Mouse (Mus musculus): Measurements from ENCODE around the gene Clns1a.

The Clns1a gene

DNA sequence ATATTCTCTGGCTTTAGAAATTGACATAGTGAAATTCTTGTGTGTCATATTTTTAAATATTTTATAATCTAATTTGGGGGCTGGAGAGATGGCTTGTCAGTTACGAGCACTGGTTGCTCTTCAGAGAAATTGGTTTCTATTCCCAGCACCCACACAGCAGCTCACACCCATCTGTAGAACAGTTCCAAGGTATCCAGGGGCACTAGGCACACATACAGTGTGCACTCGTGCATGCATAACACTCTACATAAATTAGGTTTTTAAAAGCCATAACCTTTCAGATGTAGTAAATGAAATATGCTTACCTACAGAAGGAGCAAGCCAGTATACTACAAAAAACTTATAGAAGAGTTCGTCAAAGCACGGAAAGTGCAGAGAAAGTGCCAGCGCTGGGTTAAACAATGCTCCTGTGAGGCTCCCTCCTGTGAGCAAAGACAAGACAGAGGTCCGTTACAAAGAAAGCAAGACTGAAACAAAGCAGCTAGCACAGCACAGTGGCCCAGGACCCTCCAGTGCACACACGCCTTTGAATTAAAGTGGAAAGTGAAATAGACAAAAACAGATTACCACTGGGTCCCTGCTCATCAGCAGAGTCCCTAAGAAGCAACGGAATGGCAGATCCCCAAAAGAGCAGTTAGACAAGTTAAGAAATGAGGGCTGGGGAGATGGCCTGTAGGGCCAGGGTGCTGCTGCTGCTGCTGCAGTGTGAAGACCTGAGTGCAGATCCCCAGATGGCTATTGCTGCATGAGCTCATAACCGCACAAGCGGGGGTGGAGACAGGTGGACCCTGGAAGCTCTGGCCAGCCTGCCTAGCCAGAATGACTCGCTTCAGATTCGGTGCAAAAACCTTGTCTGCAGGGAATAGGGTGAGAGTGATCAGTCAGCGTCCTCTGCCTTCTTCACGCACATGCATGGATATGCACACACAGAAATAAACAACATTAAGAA is 32.5 kb downstream of the Clns1a start:
- DNase-seq (ENCODE audit: low read depth, low spot score) = no peak

DNA sequence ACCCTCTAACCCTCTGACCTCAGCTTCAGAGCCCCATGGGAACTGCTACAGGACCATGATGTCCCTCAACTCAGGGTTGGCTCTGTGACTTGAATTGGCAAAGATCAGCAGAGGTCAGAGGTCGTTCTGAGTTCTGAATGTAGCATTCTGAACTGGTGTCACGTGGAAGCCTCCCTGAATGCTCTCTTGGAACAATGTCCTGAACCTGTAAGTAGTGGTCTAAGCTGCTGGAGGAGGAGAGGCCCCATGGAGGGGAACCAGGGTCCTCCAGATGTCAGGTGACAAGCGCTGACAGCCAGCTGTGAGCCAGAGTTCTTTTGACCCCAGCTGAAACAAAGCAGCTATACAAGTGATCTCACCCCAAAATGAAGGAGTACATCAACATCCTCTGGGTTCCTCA is 34.0 kb downstream of the Clns1a start:
- no peak for DNase-seq (ENCODE audit: low read depth, low spot score)

DNA sequence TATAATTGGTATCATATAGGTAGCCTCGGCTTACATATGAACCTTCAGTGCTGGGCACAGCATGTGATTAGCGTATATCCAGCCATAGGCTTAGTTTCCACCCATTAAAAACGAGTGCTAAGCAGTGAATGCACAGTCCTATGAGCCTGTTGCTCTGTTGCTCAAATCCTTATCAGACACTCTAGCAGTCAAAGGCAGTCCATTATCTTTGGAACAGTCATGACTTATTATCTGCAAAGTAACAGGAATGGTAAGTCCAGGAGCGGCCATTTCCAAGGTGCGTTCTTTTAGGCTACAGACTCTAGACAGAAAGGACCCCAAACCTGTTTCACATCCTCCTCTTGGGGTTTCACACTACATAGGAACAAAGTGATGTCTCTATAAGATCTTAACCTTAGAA is 37.2 kb downstream of the Clns1a start:
- no peak for DNase-seq (ENCODE audit: low read depth, low spot score)

GRCm38 (mm10) chr7:97735021-97735420 is 38.6 kb downstream of the Clns1a start:
- no peak for DNase-seq (ENCODE audit: low read depth, low spot score)

DNA sequence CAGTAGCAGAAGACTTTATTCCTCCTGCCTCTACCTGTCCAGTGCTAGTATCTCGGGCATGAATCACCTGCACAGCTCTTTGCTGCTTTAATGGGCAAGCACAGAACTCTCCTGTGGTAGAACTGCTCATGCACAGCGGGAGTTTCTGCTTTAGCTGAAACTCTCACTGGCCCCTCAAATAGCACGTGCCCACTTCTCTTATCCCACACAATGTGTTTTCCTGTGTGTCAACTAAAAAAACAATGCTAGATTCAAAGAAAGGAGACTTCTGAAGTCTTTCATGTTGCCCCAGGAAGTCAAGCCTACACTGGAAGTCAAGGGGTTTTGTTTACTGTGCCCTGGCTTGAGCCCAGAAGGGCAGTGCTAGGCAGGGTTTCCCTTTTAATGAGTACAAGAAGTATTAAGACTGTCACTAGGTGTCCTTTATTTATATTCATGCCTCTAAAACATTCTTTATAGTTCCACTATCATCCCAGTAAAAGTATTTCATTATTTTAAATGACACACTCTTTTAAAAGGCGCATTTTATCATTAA is 39.5 kb downstream of the Clns1a start:
- no peak for DNase-seq (ENCODE audit: low read depth, low spot score)

DNA sequence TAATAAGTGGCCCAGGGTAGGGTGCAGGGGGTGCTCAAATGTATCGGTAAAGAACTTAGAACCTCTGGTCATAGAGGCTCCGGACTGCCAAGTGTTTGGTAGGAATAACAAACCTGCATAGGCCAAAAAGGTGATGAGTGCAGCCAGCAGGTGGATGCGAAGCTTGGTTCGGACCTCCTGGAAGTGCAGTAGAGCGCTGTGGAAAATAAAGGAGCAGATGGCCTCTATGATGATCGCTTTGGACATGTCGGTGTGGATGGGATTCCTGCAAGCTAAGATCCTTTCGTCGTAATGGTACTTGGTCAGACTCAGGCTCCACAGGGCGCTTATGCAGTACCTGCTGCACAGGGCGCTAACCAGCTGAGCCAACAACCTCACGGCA is 40.8 kb downstream of the Clns1a start:
- DNase-seq (ENCODE audit: low read depth, low spot score) = no peak

DNA sequence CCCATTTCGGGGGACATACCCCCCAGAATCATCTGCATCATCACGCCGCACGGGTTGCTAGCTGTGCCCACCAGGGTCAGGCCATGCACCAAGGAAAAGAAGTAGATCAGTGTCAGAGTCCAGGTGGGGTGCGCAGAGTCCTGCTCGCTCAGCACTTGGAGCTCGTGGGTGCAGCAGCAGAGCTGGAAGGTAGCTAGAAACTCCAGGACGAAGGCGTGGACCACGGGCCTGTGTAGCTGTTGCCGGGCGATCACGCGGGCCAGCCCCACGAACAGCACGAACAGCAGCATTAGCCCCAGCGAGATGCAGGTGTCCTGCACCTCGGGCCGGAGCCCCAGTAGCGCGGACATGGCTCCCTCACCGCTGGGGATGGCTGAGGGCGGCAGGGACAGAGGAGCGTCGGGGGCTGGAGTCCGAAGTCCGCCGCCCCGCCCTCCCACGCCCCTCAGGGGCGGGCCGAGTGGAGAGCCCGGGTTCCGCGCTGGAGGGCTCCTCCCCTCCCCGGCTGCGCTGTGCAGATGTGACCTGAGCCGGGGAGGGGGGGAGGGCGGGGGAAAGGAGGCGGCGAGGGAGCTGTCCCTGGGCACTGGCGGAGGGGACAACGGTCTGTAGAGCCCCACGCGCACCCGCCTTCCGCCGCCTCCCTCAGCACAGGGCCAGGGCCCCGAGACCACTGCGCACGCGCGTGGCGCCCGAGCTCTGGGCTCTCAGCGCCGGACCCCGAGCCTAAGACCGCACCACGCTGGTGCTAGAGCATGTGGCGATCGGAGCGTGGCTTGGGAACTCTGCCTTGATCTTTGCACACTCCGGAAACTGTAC is 41.4 kb downstream of the Clns1a start, which contains the start of gene Aqp11:
Gene Aqp11 (minus strand): TSS at position 652 of the 819 bp plus-strand sequence.
- peak; percentile 43 for DNase-seq (ENCODE audit: low read depth, low spot score)

DNA sequence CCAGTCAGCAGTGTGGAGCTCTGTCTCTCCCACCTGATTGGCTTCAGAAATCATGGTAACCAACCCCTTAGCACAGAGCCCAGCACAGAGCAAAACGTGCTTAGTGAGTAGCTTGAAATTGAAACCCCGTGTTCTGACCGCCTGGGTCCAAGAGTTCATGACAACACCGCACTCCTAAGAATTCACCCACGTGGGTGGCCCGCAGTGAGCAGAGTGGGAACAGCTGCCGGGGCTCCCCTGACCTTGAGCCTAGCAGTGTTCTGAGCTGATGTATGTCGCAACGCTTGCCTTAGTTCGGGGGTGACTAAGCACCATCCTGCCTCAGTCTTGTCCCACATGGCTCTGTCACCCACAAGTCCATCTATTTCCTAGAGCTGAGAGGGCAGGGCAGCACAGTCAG is 44.5 kb downstream of the Clns1a start:
- no peak for DNase-seq (ENCODE audit: low read depth, low spot score)

- DNase-seq (ENCODE audit: low read depth, low spot score) = no peak
These were observed 45.4 kb downstream of the Clns1a start for GRCm38 (mm10) chr7:97741756-97742291.

- DNase-seq (ENCODE audit: low read depth, low spot score) = peak; percentile 42
These were observed 48.9 kb downstream of the Clns1a start for GRCm38 (mm10) chr7:97745299-97745698.

- no peak for DNase-seq (ENCODE audit: low read depth, low spot score)
These were observed 50.8 kb downstream of the Clns1a start for GRCm38 (mm10) chr7:97747176-97747707.

DNA sequence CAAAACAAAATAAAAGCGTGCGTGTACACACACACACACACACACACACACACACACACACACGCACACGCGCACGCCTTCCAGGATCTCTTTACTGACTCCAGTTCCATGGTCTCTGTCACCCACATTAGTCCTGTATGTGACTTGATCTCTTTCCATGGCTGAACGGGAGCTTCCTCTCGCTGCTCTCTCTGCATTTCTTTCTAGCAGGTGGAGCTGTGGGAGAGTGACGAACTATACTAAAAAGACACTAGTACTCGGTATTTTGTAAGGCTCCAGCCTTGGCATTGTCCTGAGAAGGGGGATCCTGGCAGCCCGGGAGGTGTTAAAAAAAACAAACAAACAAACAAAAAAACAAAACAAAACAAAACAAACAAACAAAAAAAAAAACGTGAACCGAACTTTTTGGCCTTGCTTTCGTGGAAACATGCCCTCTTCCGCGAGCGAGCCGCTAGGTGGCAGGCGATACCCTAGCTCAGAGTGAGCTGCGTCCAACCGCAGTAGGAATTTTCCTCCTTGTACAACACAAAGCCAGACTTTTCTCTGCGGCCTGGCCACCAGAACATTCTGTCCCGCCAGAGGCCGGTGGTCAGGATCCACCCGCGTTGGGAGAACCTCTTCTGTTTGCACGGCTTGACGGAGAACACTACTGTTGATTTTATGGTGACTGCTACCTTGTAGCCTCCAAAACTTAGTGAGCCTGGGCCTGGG is 51.5 kb downstream of the Clns1a start:
- no peak for DNase-seq (ENCODE audit: low read depth, low spot score)

- DNase-seq (ENCODE audit: low read depth, low spot score) = no peak
These were observed 52.2 kb downstream of the Clns1a start for GRCm38 (mm10) chr7:97748527-97749206.

- no peak for DNase-seq (ENCODE audit: low read depth, low spot score)
These were observed 53.1 kb downstream of the Clns1a start for GRCm38 (mm10) chr7:97749207-97750190.

- no peak for DNase-seq (ENCODE audit: low read depth, low spot score)
These were observed 60.8 kb downstream of the Clns1a start for GRCm38 (mm10) chr7:97756967-97757881.

GRCm38 (mm10) chr7:97764591-97764990 is 68.2 kb downstream of the Clns1a start:
- no peak for DNase-seq (ENCODE audit: low read depth, low spot score)

DNA sequence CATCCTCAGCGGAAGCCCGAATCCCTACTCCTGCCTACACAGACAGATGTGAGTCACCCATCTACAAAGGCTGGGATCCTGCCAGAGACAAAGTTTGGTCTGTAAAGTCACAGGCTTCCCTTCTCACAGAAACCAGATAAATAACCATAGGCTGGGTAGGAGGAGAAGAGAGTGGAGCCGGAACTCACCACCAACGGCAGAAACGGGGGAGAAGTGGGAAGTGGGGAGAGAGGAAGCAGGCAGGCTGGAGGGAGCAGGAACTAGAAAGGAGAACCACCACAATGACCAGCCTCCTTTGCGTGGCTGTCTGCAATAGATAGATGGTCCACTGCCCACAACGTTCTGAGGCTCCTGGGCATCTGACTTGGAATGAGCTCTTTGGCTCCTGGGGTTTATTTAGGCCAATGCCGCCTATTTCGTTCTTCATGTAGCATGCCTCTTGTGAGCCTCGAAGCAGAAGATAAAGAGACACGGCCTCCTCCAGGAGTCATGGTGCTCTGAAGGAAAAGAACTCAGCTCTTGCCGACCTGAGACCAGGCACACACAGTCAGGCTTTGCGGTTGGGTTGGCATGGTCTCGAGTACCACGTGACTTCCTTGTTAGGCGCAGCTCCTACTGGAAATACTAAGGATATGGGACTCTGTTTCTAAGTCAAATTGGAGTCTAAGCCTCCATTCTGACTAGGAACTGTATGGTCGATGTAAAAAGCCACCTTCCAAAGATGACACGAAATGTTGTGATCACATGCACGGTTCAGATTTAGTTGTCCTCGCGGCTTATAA is 68.9 kb downstream of the Clns1a start:
- DNase-seq (ENCODE audit: low read depth, low spot score) = no peak

Measured in retina, adult 2 months (tissue).